Mouse (Mus musculus): Measurements from ENCODE around the gene Erf. TPM values are rescaled to one million over a fixed set of nuclear protein-coding genes. Genes with fewer than 3 reads are reported as not detected.
A peak's percentile ranks its signal among the peaks of the same experiment; 100 is the strongest.

Gene Erf
- polyA plus RNA-seq, 1 experiment from 2014 or later = 4.6 TPM

DNA sequence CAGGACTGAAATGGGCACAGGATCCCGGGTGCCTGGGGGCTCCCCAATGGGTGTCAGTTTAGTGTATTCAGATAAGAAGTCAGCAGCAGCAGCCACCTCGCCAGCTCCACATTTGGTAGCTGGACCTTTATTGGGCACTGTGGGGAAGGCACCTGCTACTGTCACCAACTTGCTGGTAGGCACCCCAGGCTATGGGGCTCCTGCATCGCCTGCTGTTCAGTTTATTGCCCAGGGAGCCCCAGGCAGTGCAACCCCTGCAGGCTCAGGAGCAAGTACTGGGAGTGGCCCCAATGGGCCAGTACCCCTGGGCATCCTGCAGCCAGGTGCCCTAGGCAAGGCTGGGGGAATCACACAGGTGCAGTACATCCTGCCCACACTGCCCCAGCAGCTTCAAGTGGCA lies 38.2 kb upstream of the Erf start:
- no peaks in the 10 kb centered on the region for H3K9me3 ChIP-seq (replicated peaks)
- H3K27me3 ChIP-seq = no peaks in the 10 kb centered on the region
- H3K4me2 ChIP-seq = no peak overlapping the region
- no peak overlapping the region for H3K9ac ChIP-seq
- ATAC-seq (ENCODE audit: insufficient read depth) = no peak
- H3K4me3 ChIP-seq (replicated peaks) = no peak overlapping the region
- WGBS (ENCODE audit: insufficient replicate concordance) = 85% methylated on average over 3 of the region's 3 CpGs
- H3K4me1 ChIP-seq (replicated peaks) = peaks cover 25% of the 10 kb centered on the region
- peaks cover 93% of the 10 kb centered on the region for H3K36me3 ChIP-seq (replicated peaks)
- H3K27ac ChIP-seq (replicated peaks) = no peak overlapping the region

DNA sequence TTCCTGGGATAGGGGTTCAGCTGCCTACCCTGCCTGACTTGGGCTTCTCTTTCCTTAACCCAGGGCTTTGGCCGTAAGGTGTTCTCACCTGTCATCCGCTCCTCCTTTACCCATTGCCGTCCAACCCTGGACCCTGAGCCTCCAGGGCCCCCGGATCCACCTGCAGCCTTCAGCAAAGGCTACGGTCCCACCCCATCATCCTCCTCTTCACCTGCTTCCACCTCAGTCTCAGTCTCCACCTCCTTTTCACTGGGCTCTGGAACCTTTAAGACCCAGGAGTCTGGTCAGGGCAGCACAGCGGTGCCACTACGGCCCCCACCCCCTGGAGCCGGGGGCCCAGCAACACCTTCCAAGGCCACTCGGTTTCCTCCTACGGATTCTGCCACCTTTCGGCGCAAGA lies 37.5 kb upstream of the Erf start:
- Histone ChIP-seq H3K27ac (replicated peaks) (no peak overlapping the region), H3K4me2 (no peak overlapping the region), H3K4me3 (replicated peaks) (no peak overlapping the region), H3K9ac (no peak overlapping the region), H3K36me3 (replicated peaks) (peaks cover 86% of the 10 kb centered on the region), H3K27me3 (no peaks in the 10 kb centered on the region), H3K4me1 (replicated peaks) (peaks cover 32% of the 10 kb centered on the region), H3K9me3 (replicated peaks) (no peaks in the 10 kb centered on the region)
- WGBS (ENCODE audit: insufficient replicate concordance) = 92% methylated on average over 12 of the region's 12 CpGs
- no peak for ATAC-seq (ENCODE audit: insufficient read depth)

DNA sequence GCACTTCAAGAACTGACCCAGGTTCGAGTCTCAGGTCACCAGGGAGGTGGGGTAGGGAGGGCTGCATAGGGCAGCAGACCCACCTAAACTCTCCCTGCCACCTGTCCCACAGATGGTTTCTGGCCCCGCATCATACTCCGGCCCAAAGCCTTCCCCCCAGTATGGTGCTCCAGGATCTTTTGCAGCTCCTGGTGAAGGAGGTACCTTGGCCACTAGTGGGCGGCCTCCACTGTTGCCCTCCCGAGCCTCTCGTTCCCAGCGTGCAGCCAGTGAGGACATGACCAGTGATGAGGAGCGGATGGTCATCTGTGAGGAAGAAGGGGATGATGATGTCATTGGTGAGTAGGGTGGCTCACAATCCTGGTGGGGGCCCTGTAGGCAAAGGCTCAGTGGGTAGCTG lies 36.4 kb upstream of the Erf start:
- Histone ChIP-seq H3K9me3 (replicated peaks) (no peaks in the 10 kb centered on the region), H3K4me1 (replicated peaks) (peaks cover 38% of the 10 kb centered on the region), H3K4me3 (replicated peaks) (no peak overlapping the region), H3K36me3 (replicated peaks) (peaks cover 76% of the 10 kb centered on the region), H3K4me2 (no peak overlapping the region), H3K27ac (replicated peaks) (no peak overlapping the region), H3K27me3 (no peaks in the 10 kb centered on the region), H3K9ac (no peak overlapping the region)
- ATAC-seq (ENCODE audit: insufficient read depth) = no peak
- WGBS (ENCODE audit: insufficient replicate concordance) = 81% methylated on average over 8 of the region's 8 CpGs

DNA sequence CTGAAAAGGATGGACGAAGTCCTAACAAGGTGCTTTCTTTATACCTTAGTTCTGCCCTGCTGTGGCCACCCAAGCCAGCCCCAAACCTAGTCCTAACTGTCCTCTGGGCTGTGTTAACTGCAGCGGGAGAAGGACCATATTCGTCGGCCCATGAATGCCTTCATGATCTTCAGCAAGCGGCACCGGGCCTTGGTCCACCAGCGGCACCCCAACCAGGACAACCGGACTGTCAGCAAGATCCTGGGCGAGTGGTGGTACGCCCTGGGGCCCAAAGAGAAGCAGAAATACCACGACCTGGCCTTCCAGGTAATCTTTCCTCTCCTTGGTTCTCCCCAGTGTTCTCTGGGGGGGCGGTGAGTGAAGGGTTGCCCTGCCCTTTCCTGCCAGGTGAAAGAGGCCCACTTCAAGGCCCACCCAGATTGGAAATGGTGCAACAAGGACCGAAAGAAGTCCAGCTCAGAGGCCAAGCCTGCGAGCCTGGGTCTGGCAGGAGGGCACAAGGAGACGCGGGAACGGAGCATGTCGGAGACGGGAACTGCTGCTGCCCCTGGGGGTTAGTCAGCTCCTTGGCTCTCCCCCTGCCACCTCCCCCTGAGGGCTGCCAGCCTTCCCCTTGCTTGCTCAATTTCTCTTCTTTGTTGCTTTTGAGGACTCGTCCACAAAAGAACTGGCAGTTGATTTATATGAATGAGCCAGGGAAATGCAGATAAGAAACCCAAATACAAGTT lies 35.1 kb upstream of the Erf start:
- 85% methylated on average over 20 of the region's 20 CpGs for WGBS (ENCODE audit: insufficient replicate concordance)
- H3K4me3 ChIP-seq (replicated peaks) = no peak overlapping the region
- no peak overlapping the region for H3K4me2 ChIP-seq
- no peak overlapping the region for H3K9ac ChIP-seq
- no peaks in the 10 kb centered on the region for H3K9me3 ChIP-seq (replicated peaks)
- H3K36me3 ChIP-seq (replicated peaks) = peaks cover 62% of the 10 kb centered on the region
- no peak overlapping the region for H3K27ac ChIP-seq (replicated peaks)
- no peaks in the 10 kb centered on the region for H3K27me3 ChIP-seq
- no peak for ATAC-seq (ENCODE audit: insufficient read depth)
- peaks cover 44% of the 10 kb centered on the region for H3K4me1 ChIP-seq (replicated peaks)

DNA sequence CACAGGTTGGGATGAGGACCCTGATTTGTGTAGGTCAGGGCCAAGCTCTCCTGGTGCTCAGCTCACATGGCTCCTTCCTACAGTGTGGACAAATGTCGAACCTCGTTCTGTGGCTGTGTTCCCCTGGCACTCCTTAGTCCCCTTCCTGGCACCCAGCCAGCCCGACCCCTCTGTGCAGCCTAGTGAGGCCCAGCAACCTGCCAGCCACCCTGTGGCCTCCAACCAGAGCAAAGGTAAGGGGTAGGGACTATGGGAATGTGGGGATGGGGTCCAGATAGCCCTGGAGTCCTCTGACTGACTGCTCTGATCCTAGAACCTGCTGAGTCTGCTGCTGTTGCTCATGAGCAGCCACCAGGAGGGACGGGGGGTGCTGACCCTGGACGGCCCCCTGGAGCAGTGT lies 34.2 kb upstream of the Erf start:
- no peak for ATAC-seq (ENCODE audit: insufficient read depth)
- H3K36me3 ChIP-seq (replicated peaks) = peaks cover 53% of the 10 kb centered on the region
- H3K27me3 ChIP-seq = no peaks in the 10 kb centered on the region
- no peaks in the 10 kb centered on the region for H3K9me3 ChIP-seq (replicated peaks)
- peak overlapping the region; percentile 82; the same call in 1 of the 2 replicates for H3K4me3 ChIP-seq (replicated peaks)
- H3K9ac ChIP-seq = no peak overlapping the region
- peaks cover 48% of the 10 kb centered on the region for H3K4me1 ChIP-seq (replicated peaks)
- 0 out of 2 replicates have a peak overlapping the region, but pooled peaks have one; percentile 98 for H3K4me2 ChIP-seq
- WGBS (ENCODE audit: insufficient replicate concordance) = 77% methylated on average over 5 of the region's 5 CpGs
- no peak overlapping the region for H3K27ac ChIP-seq (replicated peaks)

DNA sequence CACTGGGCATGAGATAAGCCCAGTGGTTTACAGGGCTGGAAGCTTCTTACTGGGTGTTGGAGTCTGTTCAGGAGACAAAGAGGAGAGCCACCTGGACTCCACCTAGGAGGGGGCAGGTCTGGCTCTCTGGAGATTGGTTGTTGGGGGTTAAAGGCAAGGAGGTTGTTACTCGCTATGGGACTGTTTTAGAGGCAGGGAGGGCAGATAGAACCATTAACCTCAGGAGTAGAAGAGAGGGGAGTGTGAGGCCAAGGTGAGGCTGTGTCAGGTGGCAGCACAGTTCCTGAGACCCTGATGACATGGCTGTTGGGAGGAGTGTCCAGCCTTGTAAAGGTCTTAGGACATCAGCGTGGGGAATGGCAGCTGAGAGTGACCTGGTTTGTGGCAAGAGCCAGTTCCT lies 33.6 kb upstream of the Erf start:
- Histone ChIP-seq H3K27ac (replicated peaks) (peak overlapping the region; percentile 96), H3K4me3 (replicated peaks) (peak overlapping the region; percentile 82), H3K36me3 (replicated peaks) (peaks cover 47% of the 10 kb centered on the region), H3K9me3 (replicated peaks) (no peaks in the 10 kb centered on the region), H3K4me2 (peak overlapping the region; percentile 98), H3K9ac (peak overlapping the region; percentile 80; the same call in 1 of the 2 replicates), H3K27me3 (no peaks in the 10 kb centered on the region), H3K4me1 (replicated peaks) (peaks cover 54% of the 10 kb centered on the region)
- no peak for ATAC-seq (ENCODE audit: insufficient read depth)
- 53% methylated on average over 2 of the region's 2 CpGs for WGBS (ENCODE audit: insufficient replicate concordance)

DNA sequence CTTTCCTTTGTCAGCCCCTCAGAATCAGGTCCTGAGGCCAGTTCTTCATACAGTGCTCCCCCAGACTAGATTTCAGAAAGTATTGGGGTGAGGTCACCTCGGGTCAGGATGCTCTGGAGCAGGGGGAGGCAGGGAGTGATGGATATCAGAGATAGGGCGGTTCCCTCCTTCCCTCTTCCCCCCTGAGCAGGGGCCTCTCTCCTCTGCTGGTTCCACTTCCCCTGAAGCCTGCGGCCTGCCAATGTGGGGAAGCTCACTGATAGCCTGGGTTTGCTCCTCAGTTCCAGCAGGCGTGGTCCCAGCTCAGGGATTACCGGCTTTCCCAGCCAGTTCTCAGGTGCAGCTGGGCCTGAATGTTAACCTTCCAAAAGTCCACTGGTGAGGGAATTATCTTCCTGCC lies 33.1 kb upstream of the Erf start:
- no peaks in the 10 kb centered on the region for H3K27me3 ChIP-seq
- peaks cover 42% of the 10 kb centered on the region for H3K36me3 ChIP-seq (replicated peaks)
- H3K27ac ChIP-seq (replicated peaks) = peak overlapping the region; percentile 96
- peaks cover 57% of the 10 kb centered on the region for H3K4me1 ChIP-seq (replicated peaks)
- H3K9me3 ChIP-seq (replicated peaks) = no peaks in the 10 kb centered on the region
- peak overlapping the region; percentile 82 for H3K4me3 ChIP-seq (replicated peaks)
- ATAC-seq (ENCODE audit: insufficient read depth) = no peak
- H3K9ac ChIP-seq = peak overlapping the region; percentile 80
- WGBS (ENCODE audit: insufficient replicate concordance) = 4% methylated on average over 5 of the region's 5 CpGs
- peak overlapping the region; percentile 98 for H3K4me2 ChIP-seq

DNA sequence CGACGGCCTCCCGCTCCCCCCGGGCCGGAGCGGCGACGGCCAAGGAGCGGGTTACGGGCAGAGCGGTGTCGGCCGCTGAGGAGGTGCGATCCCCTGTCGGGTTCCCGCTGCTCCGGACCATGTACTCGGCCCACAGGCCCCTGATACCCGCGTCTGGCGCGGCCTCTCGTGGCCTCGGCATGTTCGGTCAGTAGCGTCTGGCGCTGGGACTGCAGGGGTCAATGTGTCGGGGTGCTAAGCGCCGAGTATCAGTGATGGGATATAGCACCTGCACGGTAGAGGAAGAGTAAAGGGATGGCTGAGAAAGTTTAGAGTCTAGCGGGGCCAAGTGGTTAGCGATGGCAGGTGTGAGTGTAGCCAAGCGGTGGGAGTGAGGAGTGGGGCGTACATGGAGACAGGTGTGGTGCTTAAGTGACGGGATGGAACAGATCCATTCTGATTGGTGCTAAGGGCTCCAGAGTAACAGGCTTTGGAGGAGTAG lies 32.2 kb upstream of the Erf start:
- no peak for ATAC-seq (ENCODE audit: insufficient read depth)
- peaks cover 33% of the 10 kb centered on the region for H3K36me3 ChIP-seq (replicated peaks)
- under 1% methylated on average over 36 of the region's 36 CpGs for WGBS (ENCODE audit: insufficient replicate concordance)

DNA sequence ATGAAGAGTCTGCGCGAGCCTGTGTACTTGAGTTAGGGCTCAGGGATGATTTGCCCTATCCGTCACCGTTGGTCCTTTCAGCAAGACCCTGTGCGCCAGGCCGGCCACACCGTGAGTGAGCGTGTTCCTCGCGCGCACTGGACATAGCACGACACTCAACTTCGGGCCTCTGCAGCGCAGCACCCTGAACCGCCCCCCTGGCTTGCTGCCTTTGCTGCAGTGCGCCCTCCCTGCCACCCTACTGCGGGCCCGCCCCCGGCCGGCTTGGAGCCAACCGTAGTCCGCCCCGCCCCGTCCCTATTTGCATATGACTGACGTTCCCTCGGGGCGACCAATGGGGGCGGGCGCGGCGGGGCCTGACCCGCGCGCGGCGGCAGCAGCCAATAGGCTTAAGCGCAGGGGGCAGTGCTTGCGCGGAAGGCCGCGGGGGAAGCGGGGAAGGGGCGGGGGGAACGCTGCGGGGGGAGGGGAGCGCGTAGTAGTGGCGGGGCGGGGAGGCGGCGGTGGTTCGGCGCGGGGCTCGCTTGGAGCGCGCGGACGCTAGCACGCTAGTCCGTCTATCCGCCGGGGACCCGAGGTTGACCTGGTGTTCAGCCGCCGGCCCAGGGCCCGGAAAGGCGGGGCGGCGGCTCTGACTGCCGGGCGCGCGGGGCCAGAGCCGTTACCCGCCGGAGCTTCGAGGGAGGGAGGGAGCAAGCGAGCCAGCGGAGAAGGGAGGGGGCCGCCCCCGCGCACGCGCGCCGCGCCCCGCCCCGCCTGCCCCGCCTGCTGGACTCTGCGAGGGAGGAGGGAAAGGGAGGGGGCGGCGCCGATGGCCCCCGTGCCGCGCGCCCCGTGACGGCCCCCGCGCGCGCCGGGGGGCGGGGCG lies 31.4 kb upstream of the Erf start:
- no peaks in the 10 kb centered on the region for H3K27me3 ChIP-seq
- peak overlapping the region; percentile 96 for H3K27ac ChIP-seq (replicated peaks)
- H3K4me1 ChIP-seq (replicated peaks) = peaks cover 74% of the 10 kb centered on the region
- peak; percentile 82 for ATAC-seq (ENCODE audit: insufficient read depth)
- peak overlapping the region; percentile 98 for H3K4me2 ChIP-seq
- no peaks in the 10 kb centered on the region for H3K9me3 ChIP-seq (replicated peaks)
- H3K36me3 ChIP-seq (replicated peaks) = peaks cover 25% of the 10 kb centered on the region
- H3K9ac ChIP-seq = peak overlapping the region; percentile 80
- H3K4me3 ChIP-seq (replicated peaks) = peak overlapping the region; percentile 82
- 1% methylated on average over 101 of the region's 108 CpGs for WGBS (ENCODE audit: insufficient replicate concordance)

More for the DNA sequence above, 32.2 kb upstream of the Erf start:
- H3K27me3 ChIP-seq = no peaks in the 10 kb centered on the region
- peak overlapping the region; percentile 80 for H3K9ac ChIP-seq
- H3K4me1 ChIP-seq (replicated peaks) = peaks cover 66% of the 10 kb centered on the region
- peak overlapping the region; percentile 98 for H3K4me2 ChIP-seq
- peak overlapping the region; percentile 96 for H3K27ac ChIP-seq (replicated peaks)
- H3K9me3 ChIP-seq (replicated peaks) = no peaks in the 10 kb centered on the region
- peak overlapping the region; percentile 82 for H3K4me3 ChIP-seq (replicated peaks)

DNA sequence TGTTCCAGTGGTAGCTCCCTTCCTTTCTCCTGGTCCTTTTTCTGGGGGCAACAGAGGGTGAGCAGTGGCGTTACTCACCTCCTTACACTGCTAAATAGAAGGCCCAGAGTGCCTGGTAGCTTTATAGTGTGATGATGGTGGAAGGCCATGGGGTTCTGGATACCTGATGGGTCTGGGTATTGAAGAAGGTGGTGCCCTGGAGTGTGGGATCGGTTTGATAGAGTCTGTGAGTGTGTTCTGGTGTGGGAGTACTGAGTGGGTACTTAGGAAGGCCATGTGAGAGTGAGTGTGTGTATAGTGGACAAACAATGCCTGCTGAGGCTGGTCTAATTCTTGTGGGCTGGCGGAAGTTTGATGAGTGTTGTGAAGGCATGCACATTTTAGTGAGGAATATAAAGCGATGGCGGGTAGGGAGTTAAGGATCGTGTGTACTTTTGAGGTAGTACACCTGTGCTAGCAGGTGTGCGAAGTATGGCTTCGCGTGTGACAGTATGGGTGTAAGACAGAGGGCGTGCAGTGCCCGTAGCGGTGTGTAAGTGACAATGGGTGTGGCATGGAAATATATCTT lies 30.7 kb upstream of the Erf start:
- H3K4me2 ChIP-seq = peak overlapping the region; percentile 98
- H3K27ac ChIP-seq (replicated peaks) = peak overlapping the region; percentile 96
- H3K27me3 ChIP-seq = no peaks in the 10 kb centered on the region
- peak; percentile 54 for ATAC-seq (ENCODE audit: insufficient read depth)
- peak overlapping the region; percentile 82 for H3K4me3 ChIP-seq (replicated peaks)
- H3K9ac ChIP-seq = peak overlapping the region; percentile 79
- no peaks in the 10 kb centered on the region for H3K9me3 ChIP-seq (replicated peaks)
- WGBS (ENCODE audit: insufficient replicate concordance) = 21% methylated on average over 12 of the region's 12 CpGs
- peaks cover 81% of the 10 kb centered on the region for H3K4me1 ChIP-seq (replicated peaks)
- peaks cover 18% of the 10 kb centered on the region for H3K36me3 ChIP-seq (replicated peaks)

All from liver, embryonic 15.5 days (tissue).